Comparison of ENCODE assay signal across 11 mouse cellular contexts in the genomic region with DNA sequence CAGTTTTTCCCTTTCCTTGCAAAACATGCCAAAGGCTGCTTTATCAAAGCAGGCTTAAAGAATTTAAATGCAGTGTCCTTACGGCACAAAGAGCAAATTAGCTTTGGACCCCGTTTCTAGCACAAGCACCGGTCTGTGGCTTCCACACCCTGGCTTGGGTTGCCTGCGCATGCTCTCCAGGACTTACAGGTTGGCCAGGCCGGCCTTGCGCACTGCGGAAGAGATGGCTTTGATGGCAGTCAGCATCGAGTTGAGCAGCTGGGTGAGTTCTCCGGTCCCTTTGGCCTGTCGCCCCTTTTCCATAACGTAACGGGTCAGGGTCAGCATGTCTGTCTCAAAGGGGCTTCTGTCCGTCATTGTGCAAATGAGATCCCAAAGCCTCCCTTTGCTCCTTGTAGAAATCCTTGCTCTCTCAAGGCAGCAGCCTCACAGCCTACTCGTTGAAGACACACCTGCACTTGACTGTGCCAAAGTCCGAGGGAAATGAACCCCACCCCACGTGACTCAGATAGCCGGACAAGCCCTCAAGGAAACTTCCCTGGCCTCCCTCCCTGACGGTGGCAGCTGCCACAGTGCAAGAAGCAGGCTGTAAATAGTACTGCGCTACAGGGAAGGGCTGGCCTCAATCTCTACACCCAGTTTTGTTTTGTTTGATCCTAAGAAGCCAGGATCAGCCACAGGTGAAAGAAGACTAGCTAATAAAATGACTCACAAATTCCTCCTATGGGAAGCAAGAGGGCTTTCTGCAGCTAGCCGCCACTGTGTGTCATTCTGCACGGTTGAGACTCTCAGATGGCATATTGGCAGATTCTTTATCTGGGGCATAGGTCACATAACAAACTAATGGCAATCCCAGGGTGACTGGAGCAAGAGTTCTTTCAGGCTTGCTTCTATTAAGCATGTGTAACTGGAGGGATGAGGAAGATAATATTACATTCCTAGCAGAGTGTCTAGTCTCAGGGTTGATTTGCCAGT. TPM values are rescaled to one million over a fixed set of nuclear protein-coding genes. Genes with fewer than 3 reads are reported as not detected.
DNase-seq lines count a peak whose midpoint lies in the region; ATAC-seq and TF ChIP-seq lines count a peak whose summit lies in the region.
"Had no signal": no experiment of that assay in that cellular context is flagged by ENCODE, and none has a peak within 500 bp of the region (broad histone marks: within the 10 kb centered on the region; RNA-seq: fewer than 3 reads in every experiment).

TSS of gene Fbp2 (minus strand) at position 482 of the 975 bp plus-strand sequence.

- H3K4me1 ChIP-seq in E14TG2a.4 (replicated peaks; ENCODE audit: low read depth, low read length), result peaks cover 37% of the 10 kb centered on the region
- H3K4me1 ChIP-seq in intestine, embryonic 14.5 days (replicated peaks; ENCODE audit: control insufficient read depth, insufficient read depth, low read length), result no peaks in the 10 kb centered on the region
- H3K4me1 ChIP-seq in midbrain, embryonic 10.5 days, result peaks cover 4% of the 10 kb centered on the region; the same call in 1 of the 2 replicates

- DNase-seq in ZHBTc4 (ENCODE audit: low read depth, low spot score), result peak; percentile 69
- DNase-seq in intestine, embryonic 14.5 days (ENCODE audit: low spot score), result peak; percentile 74
- peak; percentile 23 for DNase-seq in lung, postnatal 14 days
- no peak for DNase-seq in midbrain, embryonic 10.5 days (ENCODE audit: low spot score)
- no peak for DNase-seq in layer of hippocampus, adult 11-12 months (ENCODE audit: low spot score)
- no peak for DNase-seq in layer of hippocampus, postnatal 10 days (ENCODE audit: low spot score in 2 of 2)
- DNase-seq: liver, embryonic 13.5 days had no signal

- H3K9me3 ChIP-seq in E14TG2a.4 (ENCODE audit: low read length), result peaks cover 13% of the 10 kb centered on the region
- H3K9me3 ChIP-seq in intestine, embryonic 14.5 days (ENCODE audit: control insufficient read depth, low read length), result no peaks in the 10 kb centered on the region
- H3K9me3 ChIP-seq in midbrain, embryonic 10.5 days (replicated peaks), result no peaks in the 10 kb centered on the region
- H3K9me3 ChIP-seq: embryonic facial prominence, embryonic 12.5 days; liver, embryonic 13.5 days had no signal

- H3K4me2 ChIP-seq in intestine, embryonic 14.5 days (ENCODE audit: low read length), result peak within 1 kb of the TSS; percentile 32
- H3K4me2 ChIP-seq: embryonic facial prominence, embryonic 12.5 days; liver, embryonic 13.5 days had no signal

- H3K36me3 ChIP-seq in E14TG2a.4 (ENCODE audit: insufficient read depth, low read length), result no peaks in the 10 kb centered on the region
- no peaks in the 10 kb centered on the region for H3K36me3 ChIP-seq in intestine, embryonic 14.5 days (ENCODE audit: control insufficient read depth, insufficient read depth, low read length)
- H3K36me3 ChIP-seq in midbrain, embryonic 10.5 days, result no peaks in the 10 kb centered on the region
- H3K36me3 ChIP-seq: embryonic facial prominence, embryonic 12.5 days; liver, embryonic 13.5 days had no signal

- TF ChIP-seq CTCF in E14TG2a.4 (conservative IDR thresholded peaks at IDR 0.05; ENCODE audit: low read length), result no peak

- H3K9ac ChIP-seq in intestine, embryonic 14.5 days (ENCODE audit: low read length), result no peak within 1 kb of the TSS
- H3K9ac ChIP-seq: embryonic facial prominence, embryonic 12.5 days; liver, embryonic 13.5 days had no signal

- H3K27me3 ChIP-seq in E14TG2a.4 (ENCODE audit: insufficient read depth, low read length), result peaks cover 9% of the 10 kb centered on the region
- H3K27me3 ChIP-seq in intestine, embryonic 14.5 days (replicated peaks; ENCODE audit: control insufficient read depth, insufficient read depth, low read length), result no peaks in the 10 kb centered on the region
- H3K27me3 ChIP-seq in midbrain, embryonic 10.5 days (ENCODE audit: low read depth, poor library complexity, severe bottlenecking), result no peaks in the 10 kb centered on the region
- H3K27me3 ChIP-seq: embryonic facial prominence, embryonic 12.5 days; liver, embryonic 13.5 days had no signal

- 57% methylated on average over 21 of the region's 21 CpGs for WGBS in intestine, embryonic 14.5 days
- 78% methylated on average over 21 of the region's 21 CpGs for WGBS in midbrain, embryonic 10.5 days

- H3K4me3 ChIP-seq in E14TG2a.4 (replicated peaks; ENCODE audit: low read length), result peak within 1 kb of the TSS; percentile 13; the same call in 1 of the 2 replicates
- 0 out of 2 replicates have a peak within 1 kb of the TSS, but pooled peaks have one; percentile 3 for H3K4me3 ChIP-seq in intestine, embryonic 14.5 days (ENCODE audit: low read depth, low read length)
- no peak within 1 kb of the TSS for H3K4me3 ChIP-seq in midbrain, embryonic 10.5 days
- H3K4me3 ChIP-seq: embryonic facial prominence, embryonic 12.5 days; liver, embryonic 13.5 days had no signal

- ATAC-seq in intestine, embryonic 14.5 days (replicated peaks; ENCODE audit: low FRiP score, low TSS enrichment, low read depth), result peak; percentile 86

- peak within 1 kb of the TSS; percentile 69 for H3K27ac ChIP-seq in intestine, embryonic 14.5 days (ENCODE audit: low read depth)
- H3K27ac ChIP-seq in midbrain, embryonic 10.5 days (replicated peaks), result no peak within 1 kb of the TSS
- H3K27ac ChIP-seq: embryonic facial prominence, embryonic 12.5 days; liver, embryonic 13.5 days had no signal

RNA-seq across cellular contexts. Expression of gene Fbp2, which starts in this region (rescaled TPM):
- 123 and 142 TPM in 2 replicates for polyA plus RNA-seq in intestine, embryonic 14.5 days (2014; fragmentation: Nextera tagmentation; extraction: Ambion mirVana)
- polyA plus RNA-seq in midbrain, embryonic 10.5 days (2016; fragmentation: Nextera tagmentation; extraction: Ambion mirVana), result not detected in 2 replicates
- under 1 TPM in 1 of 2 experiments, not detected in 1; 0.58 TPM for total RNA-seq in layer of hippocampus, postnatal 10 days (2021)
- total RNA-seq: hematopoietic stem cell, adult 5-6 weeks; neutrophil, adult 5-6 weeks had no signal
- polyA plus RNA-seq: liver, embryonic 13.5 days had no signal

Comparison
In these comparisons a context has a peak if more than half of its experiments do, and no peak if none do; other contexts are left out.
1. RNA of gene Fbp2 (polyA plus RNA-seq): 123 to 142 TPM in intestine, embryonic 14.5 days; not detected in midbrain, embryonic 10.5 days; every median in the first group is over 100 times any median in the second.
2. DNase-seq: peak in ZHBTc4 (single experiment), intestine, embryonic 14.5 days (single experiment) and lung, postnatal 14 days (single experiment); none in midbrain, embryonic 10.5 days (single experiment), layer of hippocampus, adult 11-12 months (single experiment) and layer of hippocampus, postnatal 10 days (0 of 2).